Mouse (Mus musculus): ENCODE results near the gene Gm20431. TPM values are rescaled to one million over a fixed set of nuclear protein-coding genes. Genes with fewer than 3 reads are reported as not detected.

The Gm20431 gene
- polyA plus RNA-seq, 1 experiment from 2014 or later, result 5.2 TPM

DNA sequence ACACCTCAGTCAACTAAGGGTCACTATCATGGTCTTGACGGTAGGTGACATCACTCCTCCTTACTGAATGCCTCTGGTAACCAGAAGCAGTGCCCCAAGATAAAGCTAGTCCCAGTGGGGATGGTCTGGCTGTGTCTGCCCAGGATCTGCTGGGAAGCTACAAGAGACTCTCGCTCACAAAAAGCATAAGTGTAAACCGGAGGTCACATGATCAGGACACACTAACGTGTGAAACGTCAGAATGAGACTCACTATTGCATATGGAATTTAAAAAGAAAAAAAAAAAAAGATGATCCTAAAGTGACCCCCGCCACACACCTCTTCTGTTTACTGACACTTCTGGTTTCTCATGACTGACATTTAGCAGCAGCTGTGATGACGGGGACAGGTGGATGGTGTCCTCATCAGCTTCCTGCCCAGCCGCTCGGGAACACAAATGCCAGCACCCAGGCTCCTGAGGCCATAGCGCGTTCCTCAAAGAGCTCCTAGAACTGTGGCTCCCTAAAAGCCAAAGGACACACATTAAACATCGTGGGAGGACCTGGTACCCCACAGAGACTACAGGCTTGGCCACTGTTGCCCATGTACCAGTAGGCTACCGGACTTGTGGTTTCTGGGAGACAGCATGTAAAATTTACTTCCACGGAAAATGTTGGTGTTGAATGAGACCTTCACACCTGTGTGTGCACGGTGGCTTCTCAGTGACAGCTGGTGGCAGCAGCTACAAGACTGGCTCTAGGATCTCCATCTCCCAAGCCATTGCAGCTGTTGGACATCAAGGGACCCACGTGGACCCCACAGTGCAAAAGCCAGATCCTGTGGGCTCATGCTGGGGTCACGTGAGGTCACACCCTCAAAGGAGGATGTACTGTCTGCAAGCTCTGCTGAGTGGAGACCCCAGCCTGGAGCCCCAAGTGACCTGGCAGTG is 55.2 kb downstream of the Gm20431 start:
- WGBS, result 71% methylated on average over 17 of the region's 17 CpGs
- H3K27ac ChIP-seq (replicated peaks; ENCODE audit: low read depth, low read length), result no peak overlapping the region
- no peak for ATAC-seq (replicated peaks; ENCODE audit: insufficient number of reproducible peaks, low FRiP score, low TSS enrichment, low read depth)
- H3K4me3 ChIP-seq (ENCODE audit: low read depth, low read length), result no peak overlapping the region
- H3K9me3 ChIP-seq (replicated peaks; ENCODE audit: control insufficient read depth, low read length), result no peaks in the 10 kb centered on the region
- DNase-seq (ENCODE audit: low spot score), result no peak
- peaks cover 3% of the 10 kb centered on the region; the same call in 1 of the 2 replicates for H3K4me1 ChIP-seq (ENCODE audit: control insufficient read depth, insufficient read depth, low read length)
- no peaks in the 10 kb centered on the region for H3K27me3 ChIP-seq (ENCODE audit: control insufficient read depth, insufficient read depth, low read length)
- H3K36me3 ChIP-seq (replicated peaks; ENCODE audit: control insufficient read depth, insufficient read depth, low read depth, low read length), result peaks cover 7% of the 10 kb centered on the region
- H3K4me2 ChIP-seq (ENCODE audit: low read depth, low read length), result no peak overlapping the region
- H3K9ac ChIP-seq (replicated peaks; ENCODE audit: low read length), result no peak overlapping the region

DNA sequence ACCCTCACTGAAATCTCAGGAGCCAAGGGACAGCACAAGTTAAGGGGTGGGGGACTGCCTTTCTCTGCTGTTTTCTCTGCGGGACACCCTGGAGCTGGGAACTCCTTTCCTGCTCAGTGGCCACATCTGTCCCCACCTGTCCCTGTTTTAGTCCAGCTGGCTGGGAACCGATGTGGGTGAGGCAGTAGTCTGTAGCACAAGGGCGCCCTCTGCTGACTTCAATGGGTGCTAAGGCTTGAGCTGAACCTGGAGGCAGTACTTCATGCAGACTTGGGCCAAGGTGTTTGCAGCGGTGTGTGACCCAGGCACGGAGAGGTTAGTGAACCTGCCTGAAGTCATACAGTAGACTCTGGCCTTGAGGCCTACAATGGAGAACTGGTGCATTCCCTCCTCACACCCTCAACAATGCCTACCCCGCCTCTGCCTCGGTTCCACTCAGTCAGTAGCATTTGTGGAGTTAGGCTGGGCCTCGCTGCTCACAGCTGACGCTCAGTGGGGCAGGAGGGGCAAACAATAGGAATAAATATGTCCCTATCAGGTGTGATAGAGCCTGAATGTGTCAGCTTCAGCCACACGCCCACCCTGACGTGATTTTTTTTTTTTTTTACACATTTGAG is 56.0 kb downstream of the Gm20431 start:
- WGBS, result 28% methylated on average over 11 of the region's 11 CpGs
- Histone ChIP-seq H3K4me1 (ENCODE audit: control insufficient read depth, insufficient read depth, low read length) (peaks cover 3% of the 10 kb centered on the region; the same call in 1 of the 2 replicates), H3K9me3 (replicated peaks; ENCODE audit: control insufficient read depth, low read length) (no peaks in the 10 kb centered on the region), H3K9ac (replicated peaks; ENCODE audit: low read length) (no peak overlapping the region), H3K27me3 (ENCODE audit: control insufficient read depth, insufficient read depth, low read length) (no peaks in the 10 kb centered on the region), H3K36me3 (replicated peaks; ENCODE audit: control insufficient read depth, insufficient read depth, low read depth, low read length) (peaks cover 7% of the 10 kb centered on the region), H3K4me2 (ENCODE audit: low read depth, low read length) (no peak overlapping the region), H3K4me3 (ENCODE audit: low read depth, low read length) (no peak overlapping the region), H3K27ac (replicated peaks; ENCODE audit: low read depth, low read length) (no peak overlapping the region)
- DNase-seq (ENCODE audit: low spot score) (peak; percentile 95), ATAC-seq (replicated peaks; ENCODE audit: insufficient number of reproducible peaks, low FRiP score, low TSS enrichment, low read depth) (peak; percentile 53)

DNA sequence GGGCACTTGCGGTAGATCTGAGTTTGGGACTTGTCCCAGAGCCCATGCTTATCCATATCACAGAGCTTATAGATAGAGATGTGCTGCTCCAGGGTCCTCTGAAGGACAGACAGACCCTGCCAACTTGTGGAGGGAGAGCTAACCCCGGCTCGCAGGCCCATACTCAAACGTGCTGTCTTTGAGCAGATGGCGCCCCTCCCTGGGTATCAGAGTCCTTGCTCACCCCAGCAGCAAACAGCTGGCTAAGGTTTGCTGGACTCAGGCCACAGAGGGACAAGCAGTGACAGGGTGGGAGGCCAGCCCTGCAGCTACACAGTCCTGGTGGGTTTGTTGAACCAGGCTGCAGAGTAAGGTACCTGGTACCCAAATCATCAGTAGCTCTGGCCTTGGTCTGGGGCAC is 58.3 kb downstream of the Gm20431 start:
- Histone ChIP-seq H3K27ac (replicated peaks; ENCODE audit: low read depth, low read length) (no peak overlapping the region), H3K4me1 (ENCODE audit: control insufficient read depth, insufficient read depth, low read length) (peaks cover 5% of the 10 kb centered on the region), H3K4me3 (ENCODE audit: low read depth, low read length) (no peak overlapping the region), H3K4me2 (ENCODE audit: low read depth, low read length) (no peak overlapping the region), H3K9me3 (replicated peaks; ENCODE audit: control insufficient read depth, low read length) (no peaks in the 10 kb centered on the region), H3K36me3 (replicated peaks; ENCODE audit: control insufficient read depth, insufficient read depth, low read depth, low read length) (no peaks in the 10 kb centered on the region), H3K27me3 (ENCODE audit: control insufficient read depth, insufficient read depth, low read length) (no peaks in the 10 kb centered on the region), H3K9ac (replicated peaks; ENCODE audit: low read length) (no peak overlapping the region)
- DNase-seq (ENCODE audit: low spot score), result peak; percentile 61
- no peak for ATAC-seq (replicated peaks; ENCODE audit: insufficient number of reproducible peaks, low FRiP score, low TSS enrichment, low read depth)
- 35% methylated on average over 5 of the region's 5 CpGs for WGBS

DNA sequence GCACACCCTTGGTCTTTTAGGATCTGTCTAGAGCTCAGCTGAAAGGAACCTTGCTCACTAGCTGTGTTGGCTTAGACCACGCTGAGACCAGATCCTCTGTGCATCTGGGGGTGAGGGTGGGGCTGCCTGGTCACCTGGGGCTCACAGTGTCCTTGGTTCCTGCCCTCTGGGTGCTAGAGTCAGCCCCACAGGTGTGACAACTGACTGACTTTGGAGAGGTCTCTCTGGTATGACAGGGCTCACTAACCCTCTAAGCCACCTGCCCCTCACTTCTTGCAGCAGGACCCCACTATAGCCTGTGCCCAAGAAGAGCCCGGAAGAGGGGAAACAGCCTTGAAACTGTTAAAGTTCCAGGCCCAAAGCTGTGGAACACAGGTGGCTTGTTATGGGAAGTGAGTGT is 58.9 kb downstream of the Gm20431 start:
- H3K9me3 ChIP-seq (replicated peaks; ENCODE audit: control insufficient read depth, low read length), result no peaks in the 10 kb centered on the region
- H3K4me1 ChIP-seq (ENCODE audit: control insufficient read depth, insufficient read depth, low read length), result peaks cover 7% of the 10 kb centered on the region
- no peak overlapping the region for H3K4me3 ChIP-seq (ENCODE audit: low read depth, low read length)
- H3K9ac ChIP-seq (replicated peaks; ENCODE audit: low read length), result no peak overlapping the region
- H3K27ac ChIP-seq (replicated peaks; ENCODE audit: low read depth, low read length), result no peak overlapping the region
- H3K27me3 ChIP-seq (ENCODE audit: control insufficient read depth, insufficient read depth, low read length), result no peaks in the 10 kb centered on the region
- no peak overlapping the region for H3K4me2 ChIP-seq (ENCODE audit: low read depth, low read length)
- ATAC-seq (replicated peaks; ENCODE audit: insufficient number of reproducible peaks, low FRiP score, low TSS enrichment, low read depth), result no peak
- H3K36me3 ChIP-seq (replicated peaks; ENCODE audit: control insufficient read depth, insufficient read depth, low read depth, low read length), result no peaks in the 10 kb centered on the region
- WGBS, result 95% methylated on average over 2 of the region's 2 CpGs
- no peak for DNase-seq (ENCODE audit: low spot score)

DNA sequence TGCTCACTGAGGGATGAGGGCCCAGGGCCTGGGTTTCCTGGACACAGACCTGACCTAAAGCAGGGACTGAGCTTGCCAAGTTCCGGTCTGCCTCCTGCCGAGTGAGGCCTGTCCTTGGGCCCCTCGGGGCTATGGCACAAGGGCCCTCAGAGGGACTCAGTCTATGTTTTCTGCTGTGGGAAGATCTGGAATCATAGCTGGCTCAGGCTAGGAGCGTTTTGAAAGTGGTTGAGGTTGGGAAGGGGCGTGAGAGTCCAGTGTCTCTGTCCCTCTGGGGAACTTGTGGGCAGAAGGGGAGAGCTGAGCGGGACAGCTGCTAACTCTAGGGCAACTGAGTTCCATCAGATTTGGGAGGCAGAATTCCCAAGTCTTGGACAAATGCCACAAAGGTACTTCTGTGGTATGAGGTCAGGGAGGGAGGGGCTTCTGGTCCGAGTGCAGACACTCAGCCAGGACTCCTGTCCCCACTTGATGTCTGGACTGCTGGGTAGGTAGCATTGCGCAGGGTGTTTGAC is 60.8 kb downstream of the Gm20431 start:
- peaks cover 15% of the 10 kb centered on the region for H3K4me1 ChIP-seq (ENCODE audit: control insufficient read depth, insufficient read depth, low read length)
- no peak overlapping the region for H3K9ac ChIP-seq (replicated peaks; ENCODE audit: low read length)
- H3K4me3 ChIP-seq (ENCODE audit: low read depth, low read length), result no peak overlapping the region
- ATAC-seq (replicated peaks; ENCODE audit: insufficient number of reproducible peaks, low FRiP score, low TSS enrichment, low read depth) (no peak), DNase-seq (ENCODE audit: low spot score) (no peak)
- 69% methylated on average over 8 of the region's 8 CpGs for WGBS
- no peaks in the 10 kb centered on the region for H3K36me3 ChIP-seq (replicated peaks; ENCODE audit: control insufficient read depth, insufficient read depth, low read depth, low read length)
- H3K27ac ChIP-seq (replicated peaks; ENCODE audit: low read depth, low read length), result no peak overlapping the region
- no peaks in the 10 kb centered on the region for H3K27me3 ChIP-seq (ENCODE audit: control insufficient read depth, insufficient read depth, low read length)
- H3K4me2 ChIP-seq (ENCODE audit: low read depth, low read length), result no peak overlapping the region
- no peaks in the 10 kb centered on the region for H3K9me3 ChIP-seq (replicated peaks; ENCODE audit: control insufficient read depth, low read length)

DNA sequence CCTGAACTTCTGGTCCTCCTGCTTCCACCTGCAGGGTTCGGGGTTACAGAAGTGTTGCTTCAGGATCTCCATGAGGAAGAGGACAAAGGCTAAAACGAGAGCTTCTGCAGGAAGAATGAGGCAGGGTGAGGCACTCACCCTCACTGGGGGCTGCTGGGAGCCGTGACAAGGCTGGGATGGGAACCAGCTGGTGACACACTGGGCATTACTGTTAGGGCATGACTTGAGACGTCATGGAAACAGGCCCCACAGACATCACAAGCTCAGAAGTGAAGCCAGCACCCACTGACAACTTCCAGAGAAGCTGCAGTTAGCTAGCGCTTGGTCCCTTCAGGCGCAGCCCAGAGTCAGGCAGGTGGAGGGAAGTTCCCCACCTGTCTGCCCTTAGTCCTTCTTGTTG is 61.4 kb downstream of the Gm20431 start:
- H3K9me3 ChIP-seq (replicated peaks; ENCODE audit: control insufficient read depth, low read length), result no peaks in the 10 kb centered on the region
- H3K27ac ChIP-seq (replicated peaks; ENCODE audit: low read depth, low read length), result no peak overlapping the region
- no peaks in the 10 kb centered on the region for H3K36me3 ChIP-seq (replicated peaks; ENCODE audit: control insufficient read depth, insufficient read depth, low read depth, low read length)
- 67% methylated on average over 6 of the region's 6 CpGs for WGBS
- no peak overlapping the region for H3K4me2 ChIP-seq (ENCODE audit: low read depth, low read length)
- no peak for DNase-seq (ENCODE audit: low spot score)
- peaks cover 13% of the 10 kb centered on the region for H3K4me1 ChIP-seq (ENCODE audit: control insufficient read depth, insufficient read depth, low read length)
- no peak overlapping the region for H3K4me3 ChIP-seq (ENCODE audit: low read depth, low read length)
- ATAC-seq (replicated peaks; ENCODE audit: insufficient number of reproducible peaks, low FRiP score, low TSS enrichment, low read depth), result no peak
- H3K27me3 ChIP-seq (ENCODE audit: control insufficient read depth, insufficient read depth, low read length), result no peaks in the 10 kb centered on the region
- H3K9ac ChIP-seq (replicated peaks; ENCODE audit: low read length), result no peak overlapping the region

GRCm38 (mm10) chr2:167599195-167599594 is 62.1 kb downstream of the Gm20431 start:
- H3K9me3 ChIP-seq (replicated peaks; ENCODE audit: control insufficient read depth, low read length), result no peaks in the 10 kb centered on the region
- H3K27me3 ChIP-seq (ENCODE audit: control insufficient read depth, insufficient read depth, low read length), result no peaks in the 10 kb centered on the region
- peaks cover 13% of the 10 kb centered on the region for H3K4me1 ChIP-seq (ENCODE audit: control insufficient read depth, insufficient read depth, low read length)
- DNase-seq (ENCODE audit: low spot score), result no peak
- H3K9ac ChIP-seq (replicated peaks; ENCODE audit: low read length), result no peak overlapping the region
- no peak overlapping the region for H3K4me3 ChIP-seq (ENCODE audit: low read depth, low read length)
- no peak for ATAC-seq (replicated peaks; ENCODE audit: insufficient number of reproducible peaks, low FRiP score, low TSS enrichment, low read depth)
- no peaks in the 10 kb centered on the region for H3K36me3 ChIP-seq (replicated peaks; ENCODE audit: control insufficient read depth, insufficient read depth, low read depth, low read length)
- no peak overlapping the region for H3K27ac ChIP-seq (replicated peaks; ENCODE audit: low read depth, low read length)
- no peak overlapping the region for H3K4me2 ChIP-seq (ENCODE audit: low read depth, low read length)
- WGBS, result 63% methylated on average over 5 of the region's 5 CpGs

Measured in embryonic facial prominence, embryonic 11.5 days (tissue).